Mouse (Mus musculus) stomach, embryonic 16.5 days (tissue): Measurements from ENCODE around the gene Specc1. TPM values are rescaled to one million over a fixed set of nuclear protein-coding genes. Genes with fewer than 3 reads are reported as not detected.

Source experiments
- ATAC-seq: fragments of 200-750 bp; cut with Nextera tagmentation; 2 replicates; pipeline ENCODE4 v1.8.0; 2017; ENCODE audit warnings: moderate number of reproducible peaks, moderate TSS enrichment; ENCODE audit not compliant: insufficient read depth, low FRiP score
- H3K27ac ChIP-seq: fragments of 300-500 bp; sonication (generic); 2 replicates; pipeline ENCODE4 v1.5.1; 2014; ENCODE audit warnings: low read length
- H3K27me3 ChIP-seq: fragments of 300-500 bp; sonication (generic); 2 replicates; pipeline ENCODE4 v1.6.1; 2014; ENCODE audit warnings: low read length, control low read depth, mixed read lengths; ENCODE audit not compliant: control insufficient read depth, insufficient read depth
- H3K36me3 ChIP-seq: fragments of 300-500 bp; sonication (generic); 2 replicates; pipeline ENCODE4 v1.6.1; 2014; ENCODE audit warnings: low read length; ENCODE audit not compliant: control insufficient read depth, insufficient read depth
- H3K4me1 ChIP-seq: fragments of 300-500 bp; sonication (generic); 2 replicates; pipeline ENCODE4 v1.6.1; 2014; ENCODE audit warnings: low read length, control low read depth, mixed read lengths; ENCODE audit not compliant: control insufficient read depth, insufficient read depth
- H3K4me2 ChIP-seq: fragments of 300-500 bp; sonication (generic); 2 replicates; pipeline ENCODE4 v1.6.1; 2014; ENCODE audit warnings: low read depth, low read length, mixed read lengths
- H3K4me3 ChIP-seq: fragments of 300-500 bp; sonication (generic); replicated peaks from 2 replicates; pipeline ENCODE4 v1.5.1; 2014; ENCODE audit warnings: mild to moderate bottlenecking, low read length
- H3K9ac ChIP-seq: fragments of 300-500 bp; sonication (generic); 2 replicates; pipeline ENCODE4 v1.6.1; 2014; ENCODE audit warnings: low read length
- H3K9me3 ChIP-seq: fragments of 300-500 bp; sonication (generic); replicated peaks from 2 replicates; pipeline ENCODE4 v1.6.1; 2016; ENCODE audit warnings: low read length, control low read depth; ENCODE audit not compliant: control insufficient read depth
- WGBS: fragments of 180-500 bp; shearing (Covaris S2); extraction: QIAGEN DNeasy Blood & Tissue Kit; methylation state at CpG from one replicate; pipeline ENCODE4 v1.1.7; 2014; 5-methylcytosine and 5-hydroxymethylcytosine counted together
- polyA plus RNA-seq: library from polyadenylated mRNA; unstranded; fragments of >200 nt; fragmentation: Nextera tagmentation; extraction: Ambion mirVana; gene quantifications from 2 replicates; pipeline ENCODE4 v1.2.1, GENCODE M21; 2015

The Specc1 gene
- polyA plus RNA-seq, 1 experiment from 2014 or later: 7.7 TPM

GRCm38 (mm10) chr11:61962684-61963083 lies 6.1 kb downstream of the Specc1 start:
- 69% methylated on average over 6 of the region's 6 CpGs for WGBS
- Histone ChIP-seq H3K36me3 (no peaks in the 10 kb centered on the region), H3K9ac (no peak overlapping the region), H3K4me2 (no peak overlapping the region), H3K4me1 (no peaks in the 10 kb centered on the region), H3K27me3 (0 out of 2 replicates have a peak, but pooled peaks cover 4% of the 10 kb centered on the region), H3K4me3 (no peak overlapping the region), H3K9me3 (no peaks in the 10 kb centered on the region), H3K27ac (no peak overlapping the region)
- ATAC-seq: no peak

- 0 out of 2 replicates have a peak, but pooled peaks cover 2% of the 10 kb centered on the region for H3K27me3 ChIP-seq
- H3K4me1 ChIP-seq: no peaks in the 10 kb centered on the region
- H3K36me3 ChIP-seq: no peaks in the 10 kb centered on the region
- no peak for ATAC-seq
- H3K27ac ChIP-seq: no peak overlapping the region
- H3K4me3 ChIP-seq: no peak overlapping the region
- H3K9ac ChIP-seq: no peak overlapping the region
- WGBS: 80% methylated on average over 3 of the region's 3 CpGs
- H3K4me2 ChIP-seq: no peak overlapping the region
- no peaks in the 10 kb centered on the region for H3K9me3 ChIP-seq
Measured at GRCm38 (mm10) chr11:61963193-61963592, 6.6 kb downstream of the Specc1 start.

- 88% methylated on average over 5 of the region's 5 CpGs for WGBS
- ATAC-seq: no peak
- Histone ChIP-seq H3K27me3 (no peaks in the 10 kb centered on the region), H3K9ac (no peak overlapping the region), H3K4me3 (no peak overlapping the region), H3K27ac (no peak overlapping the region), H3K36me3 (no peaks in the 10 kb centered on the region), H3K9me3 (no peaks in the 10 kb centered on the region), H3K4me1 (no peaks in the 10 kb centered on the region), H3K4me2 (no peak overlapping the region)
Measured at GRCm38 (mm10) chr11:61964611-61965010, 8.0 kb downstream of the Specc1 start.

- H3K27ac ChIP-seq: no peak overlapping the region
- no peaks in the 10 kb centered on the region for H3K27me3 ChIP-seq
- WGBS: 81% methylated on average over 8 of the region's 8 CpGs
- no peak for ATAC-seq
- no peaks in the 10 kb centered on the region for H3K9me3 ChIP-seq
- no peaks in the 10 kb centered on the region for H3K36me3 ChIP-seq
- no peak overlapping the region for H3K4me3 ChIP-seq
- no peaks in the 10 kb centered on the region for H3K4me1 ChIP-seq
- H3K4me2 ChIP-seq: no peak overlapping the region
- H3K9ac ChIP-seq: no peak overlapping the region
Measured at GRCm38 (mm10) chr11:61967034-61967433, 10.5 kb downstream of the Specc1 start.

DNA sequence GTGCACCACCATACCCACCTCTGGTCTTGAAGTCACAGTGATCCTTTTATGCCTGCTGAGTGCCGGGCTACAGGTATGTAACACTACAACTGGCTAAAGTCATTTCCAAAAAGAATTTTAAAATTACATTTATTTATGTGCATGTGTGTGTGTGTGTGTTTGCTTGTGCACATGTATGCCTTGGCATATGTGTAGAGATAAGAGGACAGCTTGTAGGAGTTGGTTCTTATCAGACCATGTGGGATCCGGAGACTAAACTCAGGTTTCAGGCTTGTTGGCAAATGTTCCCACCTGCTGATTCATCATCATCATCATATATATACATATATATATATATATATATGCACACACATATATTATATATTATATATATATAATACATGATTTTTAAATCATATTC lies 12.3 kb downstream of the Specc1 start:
- no peak overlapping the region for H3K4me3 ChIP-seq
- H3K4me1 ChIP-seq: no peaks in the 10 kb centered on the region
- no peak overlapping the region for H3K4me2 ChIP-seq
- whole genome bisulfite sequencing: 82% methylated on average over 2 of the region's 2 CpGs
- no peaks in the 10 kb centered on the region for H3K9me3 ChIP-seq
- H3K27ac ChIP-seq: no peak overlapping the region
- H3K27me3 ChIP-seq: no peaks in the 10 kb centered on the region
- ATAC-seq: 0 out of 2 replicates have a peak, but pooled peaks have one; percentile 47
- H3K36me3 ChIP-seq: no peaks in the 10 kb centered on the region
- no peak overlapping the region for H3K9ac ChIP-seq

- Histone ChIP-seq H3K27me3 (no peaks in the 10 kb centered on the region), H3K4me2 (no peak overlapping the region), H3K4me3 (no peak overlapping the region), H3K9ac (no peak overlapping the region), H3K4me1 (no peaks in the 10 kb centered on the region), H3K27ac (no peak overlapping the region), H3K9me3 (no peaks in the 10 kb centered on the region), H3K36me3 (no peaks in the 10 kb centered on the region)
- 49% methylated on average over 5 of the region's 5 CpGs for WGBS
- no peak for ATAC-seq
Measured at GRCm38 (mm10) chr11:61970901-61971300, 14.3 kb downstream of the Specc1 start.

DNA sequence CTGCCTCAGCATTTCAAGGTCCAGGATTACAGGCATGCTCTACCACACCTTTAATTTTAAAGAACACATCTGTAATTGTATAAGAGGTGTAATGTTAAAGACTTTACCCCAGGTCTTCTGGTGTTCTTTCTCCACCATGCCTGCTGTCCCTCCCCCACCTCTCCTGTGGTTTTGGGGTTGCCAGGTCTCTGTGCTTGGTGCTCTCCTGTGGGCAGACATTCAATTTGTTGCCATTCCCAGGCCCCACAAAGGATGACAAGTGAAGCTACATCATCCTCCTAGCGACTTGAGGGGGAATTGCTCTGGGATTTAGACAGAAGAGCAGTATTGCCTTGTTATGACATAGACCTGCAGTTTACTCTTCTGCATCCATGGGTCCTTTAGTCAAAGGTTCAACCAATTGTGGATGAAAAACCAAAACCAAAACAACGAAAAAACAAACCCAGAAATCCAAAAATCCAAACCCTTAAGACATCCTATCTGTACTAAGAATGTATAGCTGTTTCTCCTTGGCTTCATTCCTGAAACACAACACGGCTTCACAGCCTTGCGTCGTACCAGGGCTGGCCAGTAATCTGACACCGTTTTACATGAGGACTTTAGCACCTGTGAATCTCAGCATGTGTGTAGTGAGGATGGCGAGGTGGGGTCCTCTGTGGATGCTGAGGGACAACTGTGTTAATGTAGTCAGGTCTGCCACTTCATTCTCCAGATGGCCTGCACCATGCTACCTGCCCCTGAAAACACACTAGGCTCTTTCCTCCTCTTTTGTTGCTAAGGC lies 15.1 kb downstream of the Specc1 start:
- whole genome bisulfite sequencing: 37% methylated on average over 7 of the region's 7 CpGs
- Histone ChIP-seq H3K27ac (no peak overlapping the region), H3K36me3 (no peaks in the 10 kb centered on the region), H3K4me1 (no peaks in the 10 kb centered on the region; the same call in 1 of the 2 replicates), H3K4me3 (no peak overlapping the region), H3K9ac (no peak overlapping the region), H3K9me3 (no peaks in the 10 kb centered on the region), H3K27me3 (no peaks in the 10 kb centered on the region), H3K4me2 (no peak overlapping the region)
- ATAC-seq: no peak

DNA sequence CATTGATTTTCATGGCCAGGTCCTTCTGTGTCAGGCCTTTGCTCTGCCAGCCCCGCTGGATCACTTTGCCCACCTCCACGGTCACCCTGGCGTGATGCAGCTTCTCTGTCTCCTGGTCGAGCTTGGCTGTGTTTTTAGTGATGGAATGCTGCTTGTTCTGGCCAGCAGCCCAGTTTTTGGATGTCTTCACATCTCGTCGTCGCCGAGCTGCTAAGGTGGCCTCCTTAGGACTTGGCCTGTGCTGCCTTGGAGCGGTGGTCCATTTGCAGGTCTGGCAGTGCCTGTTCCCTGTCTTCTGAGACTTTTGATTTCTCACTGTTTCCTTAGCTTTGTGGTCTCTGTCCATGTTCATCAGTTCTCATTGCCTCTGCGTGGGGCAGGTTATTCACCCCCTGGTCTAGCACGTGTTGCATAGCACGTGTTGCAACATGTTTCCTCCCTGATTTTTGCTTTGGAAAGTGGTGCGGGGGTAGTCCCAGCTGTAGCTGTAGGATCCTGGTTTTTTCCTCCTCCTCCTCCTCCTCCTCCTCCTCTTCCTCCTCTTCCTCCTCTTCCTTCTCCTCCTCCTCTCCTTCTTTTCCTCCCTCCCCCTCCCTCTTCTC lies 17.6 kb downstream of the Specc1 start:
- 48% methylated on average over 13 of the region's 13 CpGs for WGBS
- H3K27ac ChIP-seq: no peak overlapping the region
- no peaks in the 10 kb centered on the region; the same call in 1 of the 2 replicates for H3K4me1 ChIP-seq
- no peak overlapping the region for H3K4me3 ChIP-seq
- H3K36me3 ChIP-seq: no peaks in the 10 kb centered on the region
- no peak overlapping the region for H3K9ac ChIP-seq
- ATAC-seq: no peak
- H3K9me3 ChIP-seq: no peaks in the 10 kb centered on the region
- no peak overlapping the region for H3K4me2 ChIP-seq
- no peaks in the 10 kb centered on the region for H3K27me3 ChIP-seq

GRCm38 (mm10) chr11:61975783-61976182 lies 19.2 kb downstream of the Specc1 start:
- Histone ChIP-seq H3K9ac (no peak overlapping the region), H3K4me2 (no peak overlapping the region), H3K27ac (no peak overlapping the region), H3K4me1 (no peaks in the 10 kb centered on the region; the same call in 1 of the 2 replicates), H3K9me3 (no peaks in the 10 kb centered on the region), H3K27me3 (no peaks in the 10 kb centered on the region), H3K4me3 (no peak overlapping the region), H3K36me3 (no peaks in the 10 kb centered on the region)
- ATAC-seq: no peak
- WGBS: 78% methylated on average over 1 of the region's 1 CpGs
